Mouse (Mus musculus): Measurements from ENCODE around the gene Dennd2a. TPM values are rescaled to one million over a fixed set of nuclear protein-coding genes. Genes with fewer than 3 reads are reported as not detected.
A peak's percentile ranks its signal among the peaks of the same experiment; 100 is the strongest.

Dennd2a gene
- total RNA-seq, 2 experiments from 2014 or later = 7.6 to 9.9 TPM

DNA sequence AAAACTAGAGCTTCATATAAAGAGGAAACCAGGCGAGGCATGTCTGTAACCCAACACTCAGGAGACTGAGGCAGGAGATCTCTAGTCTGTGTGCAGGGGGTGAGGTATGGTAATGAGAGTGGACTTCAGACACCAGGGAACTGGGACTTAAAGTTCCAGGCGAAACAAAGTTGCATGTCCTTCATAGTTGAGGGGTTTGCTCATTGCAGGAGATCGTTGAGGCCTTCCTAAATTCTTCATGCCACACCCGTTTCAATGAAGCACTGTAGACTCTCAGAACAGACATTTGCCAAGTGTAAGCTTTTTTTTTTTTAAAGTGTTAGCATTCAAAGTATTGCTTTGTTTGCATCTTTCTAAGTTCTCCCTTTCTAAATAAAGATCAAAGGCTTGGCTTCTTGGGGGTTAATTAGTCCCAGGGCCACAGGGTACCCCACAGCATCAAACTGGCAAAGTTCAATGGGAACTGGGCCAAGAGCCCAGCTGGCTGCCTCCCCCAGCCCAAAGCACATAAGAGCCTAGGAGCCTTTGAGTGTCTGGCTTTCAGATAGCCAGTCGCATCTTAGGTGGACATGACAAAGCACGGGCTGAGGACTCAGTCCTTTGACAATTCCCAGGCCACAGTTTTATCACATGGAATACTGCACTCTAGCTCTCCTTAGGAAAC, 1.7 kb upstream of the Dennd2a start:
- intact Hi-C loops (cut with DNase I) = no loop called here

GRCm38 (mm10) chr6:39556900-39557659, 587 bp downstream of the Dennd2a start:
- intact Hi-C loops (cut with DNase I) = loop anchor here (1.0 to 2.0 kb wide), 2 partner anchors 12 to 14 kb away; no protein-coding TSS in a partner anchor
- no peak for DNase-seq (ENCODE audit: low spot score)

More for the DNA sequence above, 1.7 kb upstream of the Dennd2a start:
- DNase-seq (ENCODE audit: low spot score) = no peak

GRCm38 (mm10) chr6:39555648-39555945, 2.1 kb downstream of the Dennd2a start:
- DNase-seq (ENCODE audit: low spot score) = no peak
- intact Hi-C loops (cut with DNase I) = no loop called here

DNA sequence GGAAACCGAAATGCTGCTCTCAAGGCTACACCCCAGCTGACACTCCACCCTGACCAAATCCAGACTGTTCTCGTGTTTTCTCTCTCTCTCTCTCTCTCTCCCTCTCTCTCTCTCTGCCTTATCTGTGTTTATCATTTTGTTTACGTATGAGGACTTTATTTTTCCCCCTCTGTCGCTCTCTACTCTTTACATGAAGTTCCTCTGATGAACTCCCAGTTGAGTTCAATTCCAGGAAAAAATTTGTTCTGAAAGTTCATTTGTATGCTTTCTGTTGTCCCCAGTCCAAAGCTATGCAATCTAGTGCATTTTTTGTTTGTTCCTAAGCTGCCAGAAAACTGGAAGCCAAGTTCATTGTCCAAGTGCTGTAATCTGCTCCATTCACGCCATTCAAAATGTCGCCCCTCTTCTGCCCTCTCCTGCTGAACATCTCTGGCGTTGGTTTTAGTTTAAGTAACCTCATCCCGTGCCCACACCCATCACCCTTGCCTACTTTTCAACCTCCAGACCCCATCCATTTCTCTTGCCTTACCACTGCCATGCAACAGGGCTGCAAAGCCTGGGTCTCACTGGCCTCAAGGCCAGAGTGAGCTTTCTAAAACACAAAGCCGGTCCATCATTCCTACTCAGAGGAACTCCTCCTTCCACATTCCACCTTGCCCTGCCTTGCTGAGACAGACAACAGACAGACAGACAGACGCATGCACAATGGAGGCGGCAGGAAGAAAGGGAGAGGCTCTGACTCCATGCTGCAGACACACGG, 2.6 kb downstream of the Dennd2a start:
- intact Hi-C loops (cut with DNase I) = no loop called here
- no peak for DNase-seq (ENCODE audit: low spot score)

DNA sequence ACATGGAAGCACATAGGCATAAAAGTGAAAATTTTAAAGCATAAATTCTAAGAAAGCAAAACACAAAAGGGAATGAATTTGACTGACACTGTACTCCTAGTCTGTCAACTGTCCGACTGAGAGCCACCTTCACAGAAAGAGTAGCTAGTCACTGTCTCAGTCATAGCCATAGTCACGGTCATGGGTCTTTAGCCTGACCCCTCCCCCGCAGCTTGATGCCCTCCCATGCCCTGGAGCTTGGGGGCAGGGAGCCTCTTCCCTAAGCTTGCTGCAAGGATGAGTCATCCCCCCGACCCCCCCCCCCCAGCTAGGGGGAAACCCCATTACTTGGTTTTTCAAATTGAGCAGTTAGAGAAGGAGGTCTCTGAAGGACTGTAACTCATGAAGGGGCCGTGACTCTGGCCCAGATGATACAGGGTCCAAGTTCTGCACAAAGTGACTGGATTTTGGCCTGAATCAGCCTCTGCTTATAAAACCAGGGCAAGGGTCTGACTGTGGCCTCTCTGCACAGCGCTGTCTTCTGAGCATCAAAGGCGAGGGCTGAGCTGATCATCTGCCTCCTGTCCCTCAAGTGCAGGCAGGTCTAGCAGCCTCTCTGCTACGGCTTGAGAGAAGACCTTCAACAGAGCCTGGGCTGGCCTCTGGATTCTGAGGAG, 5.6 kb downstream of the Dennd2a start:
- intact Hi-C loops (cut with DNase I) = no loop called here
- DNase-seq (ENCODE audit: low spot score) = no peak

DNA sequence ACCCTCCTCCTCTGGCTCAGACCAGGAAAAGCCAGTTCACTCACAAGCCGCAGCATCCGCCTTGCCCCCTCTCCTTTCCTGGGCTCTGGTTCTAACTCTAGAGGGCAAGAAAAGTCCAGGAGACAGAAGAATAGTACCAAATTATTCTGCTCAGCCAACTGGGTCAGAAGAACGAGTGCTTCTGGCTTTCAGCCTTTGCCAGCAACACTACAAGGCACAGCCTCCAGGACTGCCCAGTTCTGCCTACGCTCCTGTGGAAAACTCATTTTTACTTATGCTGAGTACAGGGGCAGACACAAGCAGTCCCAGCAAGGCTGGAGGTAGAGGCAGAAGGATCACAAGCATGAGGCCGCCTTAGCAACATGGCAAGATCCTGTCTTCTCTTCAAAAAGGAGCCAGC, 9.6 kb downstream of the Dennd2a start:
- no peak for DNase-seq (ENCODE audit: low spot score)
- intact Hi-C loops (cut with DNase I) = no loop called here

DNA sequence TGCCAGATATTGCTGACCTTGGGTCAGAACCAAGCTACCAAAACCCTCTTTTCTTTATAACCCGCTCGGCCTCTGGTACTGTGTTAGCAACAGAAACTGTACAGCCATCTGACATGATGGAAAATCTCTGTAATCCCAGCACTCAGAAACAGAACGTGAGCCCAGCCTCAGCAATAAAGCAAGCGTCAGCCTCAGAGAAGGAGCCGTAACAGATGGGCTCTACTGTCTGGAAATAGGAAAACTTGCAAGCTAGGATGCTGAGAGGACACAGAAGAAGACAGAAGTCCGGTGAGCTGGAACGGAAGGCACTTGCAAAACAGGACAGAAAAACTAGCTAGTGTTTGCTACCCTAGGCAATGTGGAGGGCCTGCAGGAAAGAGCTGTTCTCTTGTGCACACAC, 12.2 kb downstream of the Dennd2a start:
- intact Hi-C loops (cut with DNase I) = no loop called here
- no peak for DNase-seq (ENCODE audit: low spot score)

DNA sequence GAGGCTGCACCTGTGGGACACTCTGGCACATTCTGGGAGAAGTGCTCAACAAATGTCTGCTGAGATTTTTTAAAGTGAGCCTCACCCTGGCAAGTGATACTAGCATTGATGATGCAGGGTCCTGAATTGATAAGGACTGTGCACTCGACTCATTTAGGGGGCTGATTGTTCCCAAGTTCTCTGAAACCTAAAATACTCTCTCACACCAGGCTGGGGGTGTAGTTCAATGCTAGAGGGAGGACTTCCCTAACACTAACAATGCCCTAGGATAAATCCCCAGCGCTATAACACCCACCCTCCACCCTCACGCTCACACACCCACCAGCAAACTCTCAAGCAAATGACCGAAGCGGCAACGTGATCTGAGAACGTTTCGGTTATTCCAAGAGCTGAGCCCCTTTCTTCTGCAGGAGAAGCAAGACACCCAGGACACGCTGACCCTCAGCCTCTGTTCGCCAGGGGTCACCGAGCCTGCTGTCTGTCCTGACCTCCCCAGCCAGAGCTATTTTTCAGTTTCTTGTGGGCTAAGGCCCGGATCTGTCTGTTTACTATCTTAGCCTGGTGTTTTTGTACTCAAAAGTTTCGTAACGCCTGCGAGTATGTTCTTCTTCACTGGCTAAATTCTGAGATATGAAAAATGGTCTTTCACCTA, 13.8 kb downstream of the Dennd2a start:
- intact Hi-C loops (cut with DNase I) = loop anchor here (2.0 kb wide), 1 partner anchor 13 kb away; the partner anchor contains the start of gene Dennd2a
- no peak for DNase-seq (ENCODE audit: low spot score)

DNA sequence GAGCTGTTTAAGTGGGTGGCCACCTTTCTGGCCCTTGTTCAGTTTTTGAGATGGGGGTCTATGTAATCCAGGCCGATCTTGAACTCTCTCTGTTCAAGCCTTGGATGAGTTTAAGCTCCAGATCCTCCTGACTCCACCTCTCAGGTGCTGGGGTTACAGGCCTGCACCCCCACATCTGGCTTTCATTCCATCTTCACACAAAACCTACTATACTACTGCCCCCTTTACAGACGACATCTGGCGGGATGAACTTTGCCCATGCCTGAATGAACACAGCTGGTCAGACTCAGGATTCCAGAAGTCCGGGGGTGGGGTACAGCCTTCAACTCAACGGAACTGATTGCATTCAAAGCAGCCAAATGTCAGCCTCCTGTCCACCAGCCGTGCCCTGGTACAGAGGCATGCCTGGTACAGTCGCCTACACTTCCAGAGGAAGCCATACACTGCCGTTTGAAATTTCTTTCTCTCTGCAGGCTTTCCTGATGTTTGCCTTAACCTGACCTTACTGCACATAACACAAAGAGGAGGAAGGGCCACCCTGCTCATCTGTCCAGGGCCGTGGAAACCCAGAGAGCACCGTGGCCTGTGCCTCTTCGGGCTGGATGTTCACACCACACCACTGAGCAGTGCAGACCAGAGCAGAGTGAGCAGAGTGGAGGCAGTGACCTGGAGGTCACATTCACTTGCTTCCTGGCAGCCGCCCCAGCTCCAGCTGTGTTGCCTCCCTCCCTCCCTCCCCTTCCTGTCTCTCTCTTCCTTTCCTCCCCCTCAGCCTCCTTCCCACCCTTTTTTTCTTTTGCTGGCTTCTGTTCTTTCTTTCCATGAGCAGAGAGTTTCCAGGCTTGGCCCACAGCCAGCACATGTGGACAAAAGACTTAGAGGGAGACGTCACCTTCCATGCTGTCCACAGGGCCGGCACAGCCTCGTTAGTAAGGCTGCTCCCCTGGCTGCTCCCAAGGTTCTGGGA, 14.8 kb downstream of the Dennd2a start:
- intact Hi-C loops (cut with DNase I) = loop anchor here (2.0 kb wide), 1 partner anchor 14 kb away; the partner anchor contains the start of gene Dennd2a
- peak; percentile 83 for DNase-seq (ENCODE audit: low spot score)

DNA sequence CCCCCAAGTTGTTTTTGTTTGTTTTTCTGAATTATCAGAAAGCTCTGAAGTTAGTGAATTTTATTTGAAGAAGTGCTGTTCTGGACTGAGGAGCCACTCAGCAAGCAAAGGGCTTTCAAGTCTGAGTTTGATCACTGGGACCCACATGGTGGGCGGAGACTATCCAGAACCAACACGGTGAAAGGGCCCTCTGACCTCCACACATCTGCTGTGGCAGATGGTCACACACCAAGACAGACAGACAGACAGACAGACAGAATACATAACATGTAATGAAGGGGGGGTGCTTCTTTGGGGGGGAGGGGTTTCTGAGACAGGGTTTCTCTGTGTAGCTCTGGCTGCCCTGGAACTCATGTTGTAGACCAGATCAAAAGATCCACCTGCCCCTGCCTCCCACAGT, 17.1 kb downstream of the Dennd2a start:
- no peak for DNase-seq (ENCODE audit: low spot score)
- intact Hi-C loops (cut with DNase I) = no loop called here

GRCm38 (mm10) chr6:39539679-39540155, 17.9 kb downstream of the Dennd2a start:
- intact Hi-C loops (cut with DNase I) = no loop called here
- DNase-seq (ENCODE audit: low spot score) = peak; percentile 64

DNA sequence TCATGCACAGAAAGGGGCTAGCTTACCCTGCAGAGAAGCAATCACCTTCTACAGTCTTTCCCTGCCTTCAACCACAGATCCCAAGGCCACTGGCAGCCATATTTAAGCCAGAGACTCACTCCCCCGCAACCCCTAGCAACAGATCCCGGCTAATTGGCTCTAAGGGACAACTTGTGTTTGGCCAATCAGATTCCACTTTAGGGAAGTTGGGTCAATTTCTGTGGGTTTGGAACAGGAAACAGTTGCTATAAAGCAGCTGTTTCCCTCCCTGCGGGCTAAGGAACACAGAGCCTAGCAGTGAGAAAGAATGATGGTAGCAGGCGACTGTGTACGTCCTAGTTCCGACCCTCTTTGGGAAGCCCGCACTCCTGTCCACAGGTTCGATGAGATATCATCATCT, 19.4 kb downstream of the Dennd2a start:
- DNase-seq (ENCODE audit: low spot score) = no peak
- intact Hi-C loops (cut with DNase I) = no loop called here

- DNase-seq (ENCODE audit: low spot score) = no peak
- intact Hi-C loops (cut with DNase I) = no loop called here
Measured at GRCm38 (mm10) chr6:39537276-39537675, 20.4 kb downstream of the Dennd2a start.

GRCm38 (mm10) chr6:39536621-39537020, 21.0 kb downstream of the Dennd2a start:
- intact Hi-C loops (cut with DNase I) = no loop called here

GRCm38 (mm10) chr6:39534944-39535343, 22.7 kb downstream of the Dennd2a start:
- no peak for DNase-seq (ENCODE audit: low spot score)
- intact Hi-C loops (cut with DNase I) = no loop called here

More at GRCm38 (mm10) chr6:39536621-39537020, 21.0 kb downstream of the Dennd2a start:
- no peak for DNase-seq (ENCODE audit: low spot score)

- intact Hi-C loops (cut with DNase I) = no loop called here
- DNase-seq (ENCODE audit: low spot score) = peak; percentile 72
Measured at GRCm38 (mm10) chr6:39528671-39529535, 28.8 kb downstream of the Dennd2a start.

DNA sequence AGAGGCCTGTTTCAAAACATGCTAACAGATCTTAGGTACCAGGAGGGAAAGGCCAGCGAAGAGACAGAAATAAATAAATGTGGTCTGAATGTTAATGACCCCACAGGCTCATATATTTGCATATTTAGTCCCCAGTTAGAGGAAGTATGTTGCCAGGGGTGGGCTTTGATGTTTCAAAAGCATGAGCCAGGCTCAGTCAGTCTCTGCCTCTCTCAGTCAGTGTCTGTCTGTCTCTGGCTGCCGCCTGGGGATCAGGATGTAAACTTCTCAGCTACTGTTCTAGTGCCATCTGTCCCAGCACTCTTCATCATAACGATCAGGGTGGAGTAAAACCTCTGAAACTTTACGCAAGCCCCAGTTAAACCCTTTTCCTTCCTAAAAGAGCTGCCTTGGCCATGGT, 29.9 kb downstream of the Dennd2a start:
- intact Hi-C loops (cut with DNase I) = no loop called here

More for the DNA sequence above, 29.9 kb downstream of the Dennd2a start:
- no peak for DNase-seq (ENCODE audit: low spot score)

Data from heart, postnatal 25 days (tissue).